Mouse (Mus musculus): ENCODE measurements around the gene Cep170b. TPM values are rescaled to one million over a fixed set of nuclear protein-coding genes. Genes with fewer than 3 reads are reported as not detected.

Cep170b gene
- polyA plus RNA-seq, 1 experiment from 2014 or later = 5.3 TPM

- Histone ChIP-seq H3K36me3 (replicated peaks; ENCODE audit: control insufficient read depth, insufficient read depth, low read depth, low read length) (no peaks in the 10 kb centered on the region), H3K4me1 (ENCODE audit: control insufficient read depth, insufficient read depth, low read length) (peaks cover 4% of the 10 kb centered on the region; the same call in 1 of the 2 replicates), H3K9me3 (replicated peaks; ENCODE audit: control insufficient read depth, low read length) (no peaks in the 10 kb centered on the region), H3K27me3 (ENCODE audit: control insufficient read depth, insufficient read depth, low read length) (no peaks in the 10 kb centered on the region), H3K4me2 (ENCODE audit: low read depth, low read length) (no peak overlapping the region), H3K9ac (replicated peaks; ENCODE audit: low read length) (no peak overlapping the region), H3K4me3 (ENCODE audit: low read depth, low read length) (no peak overlapping the region), H3K27ac (replicated peaks; ENCODE audit: low read depth, low read length) (no peak overlapping the region)
- no peak for DNase-seq (ENCODE audit: low spot score)
- WGBS = 91% methylated on average over 12 of the region's 12 CpGs
- ATAC-seq (replicated peaks; ENCODE audit: insufficient number of reproducible peaks, low FRiP score, low TSS enrichment, low read depth) = no peak
These were observed 30.7 kb downstream of the Cep170b start for GRCm38 (mm10) chr12:112750976-112751375.

- ATAC-seq (replicated peaks; ENCODE audit: insufficient number of reproducible peaks, low FRiP score, low TSS enrichment, low read depth) (no peak), DNase-seq (ENCODE audit: low spot score) (no peak)
- Histone ChIP-seq H3K4me1 (ENCODE audit: control insufficient read depth, insufficient read depth, low read length) (no peaks in the 10 kb centered on the region), H3K36me3 (replicated peaks; ENCODE audit: control insufficient read depth, insufficient read depth, low read depth, low read length) (no peaks in the 10 kb centered on the region), H3K27ac (replicated peaks; ENCODE audit: low read depth, low read length) (no peak overlapping the region), H3K27me3 (ENCODE audit: control insufficient read depth, insufficient read depth, low read length) (no peaks in the 10 kb centered on the region), H3K4me3 (ENCODE audit: low read depth, low read length) (no peak overlapping the region), H3K9me3 (replicated peaks; ENCODE audit: control insufficient read depth, low read length) (no peaks in the 10 kb centered on the region), H3K4me2 (ENCODE audit: low read depth, low read length) (no peak overlapping the region), H3K9ac (replicated peaks; ENCODE audit: low read length) (no peak overlapping the region)
- WGBS = 51% methylated on average over 2 of the region's 2 CpGs
These were observed 32.1 kb downstream of the Cep170b start for GRCm38 (mm10) chr12:112752399-112752798.

GRCm38 (mm10) chr12:112755900-112756299 is 35.6 kb downstream of the Cep170b start:
- Histone ChIP-seq H3K4me3 (ENCODE audit: low read depth, low read length) (no peak overlapping the region), H3K9me3 (replicated peaks; ENCODE audit: control insufficient read depth, low read length) (no peaks in the 10 kb centered on the region), H3K36me3 (replicated peaks; ENCODE audit: control insufficient read depth, insufficient read depth, low read depth, low read length) (no peaks in the 10 kb centered on the region), H3K27me3 (ENCODE audit: control insufficient read depth, insufficient read depth, low read length) (no peaks in the 10 kb centered on the region), H3K4me2 (ENCODE audit: low read depth, low read length) (no peak overlapping the region), H3K27ac (replicated peaks; ENCODE audit: low read depth, low read length) (no peak overlapping the region), H3K4me1 (ENCODE audit: control insufficient read depth, insufficient read depth, low read length) (no peaks in the 10 kb centered on the region), H3K9ac (replicated peaks; ENCODE audit: low read length) (no peak overlapping the region)
- WGBS = 77% methylated on average over 4 of the region's 4 CpGs
- DNase-seq (ENCODE audit: low spot score) = no peak
- ATAC-seq (replicated peaks; ENCODE audit: insufficient number of reproducible peaks, low FRiP score, low TSS enrichment, low read depth) = no peak

GRCm38 (mm10) chr12:112757896-112758295 is 37.6 kb downstream of the Cep170b start:
- H3K9me3 ChIP-seq (replicated peaks; ENCODE audit: control insufficient read depth, low read length) = no peaks in the 10 kb centered on the region
- no peak for ATAC-seq (replicated peaks; ENCODE audit: insufficient number of reproducible peaks, low FRiP score, low TSS enrichment, low read depth)
- H3K9ac ChIP-seq (replicated peaks; ENCODE audit: low read length) = no peak overlapping the region
- H3K27me3 ChIP-seq (ENCODE audit: control insufficient read depth, insufficient read depth, low read length) = no peaks in the 10 kb centered on the region
- H3K4me3 ChIP-seq (ENCODE audit: low read depth, low read length) = no peak overlapping the region
- H3K4me1 ChIP-seq (ENCODE audit: control insufficient read depth, insufficient read depth, low read length) = no peaks in the 10 kb centered on the region
- no peaks in the 10 kb centered on the region for H3K36me3 ChIP-seq (replicated peaks; ENCODE audit: control insufficient read depth, insufficient read depth, low read depth, low read length)
- 89% methylated on average over 5 of the region's 5 CpGs for WGBS
- no peak overlapping the region for H3K27ac ChIP-seq (replicated peaks; ENCODE audit: low read depth, low read length)
- DNase-seq (ENCODE audit: low spot score) = no peak
- H3K4me2 ChIP-seq (ENCODE audit: low read depth, low read length) = no peak overlapping the region

GRCm38 (mm10) chr12:112759471-112759870 is 39.2 kb downstream of the Cep170b start:
- no peaks in the 10 kb centered on the region for H3K9me3 ChIP-seq (replicated peaks; ENCODE audit: control insufficient read depth, low read length)
- ATAC-seq (replicated peaks; ENCODE audit: insufficient number of reproducible peaks, low FRiP score, low TSS enrichment, low read depth) (no peak), DNase-seq (ENCODE audit: low spot score) (no peak)
- H3K4me3 ChIP-seq (ENCODE audit: low read depth, low read length) = no peak overlapping the region
- H3K4me1 ChIP-seq (ENCODE audit: control insufficient read depth, insufficient read depth, low read length) = no peaks in the 10 kb centered on the region
- H3K27me3 ChIP-seq (ENCODE audit: control insufficient read depth, insufficient read depth, low read length) = no peaks in the 10 kb centered on the region
- no peak overlapping the region for H3K4me2 ChIP-seq (ENCODE audit: low read depth, low read length)
- H3K27ac ChIP-seq (replicated peaks; ENCODE audit: low read depth, low read length) = no peak overlapping the region
- WGBS = 94% methylated on average over 3 of the region's 3 CpGs
- H3K36me3 ChIP-seq (replicated peaks; ENCODE audit: control insufficient read depth, insufficient read depth, low read depth, low read length) = no peaks in the 10 kb centered on the region
- H3K9ac ChIP-seq (replicated peaks; ENCODE audit: low read length) = no peak overlapping the region

GRCm38 (mm10) chr12:112760154-112760926 is 40.1 kb downstream of the Cep170b start, which contains the start of gene Pld4:
Pld4 (plus strand) TSS chr12:112760655.
- Histone ChIP-seq H3K4me3 (ENCODE audit: low read depth, low read length) (no peak within 1 kb of the TSS), H3K4me1 (ENCODE audit: control insufficient read depth, insufficient read depth, low read length) (no peaks in the 10 kb centered on the region), H3K9ac (replicated peaks; ENCODE audit: low read length) (no peak within 1 kb of the TSS), H3K27me3 (ENCODE audit: control insufficient read depth, insufficient read depth, low read length) (no peaks in the 10 kb centered on the region), H3K4me2 (ENCODE audit: low read depth, low read length) (no peak within 1 kb of the TSS), H3K36me3 (replicated peaks; ENCODE audit: control insufficient read depth, insufficient read depth, low read depth, low read length) (no peaks in the 10 kb centered on the region), H3K9me3 (replicated peaks; ENCODE audit: control insufficient read depth, low read length) (no peaks in the 10 kb centered on the region), H3K27ac (replicated peaks; ENCODE audit: low read depth, low read length) (no peak within 1 kb of the TSS)
- 42% methylated on average over 4 of the region's 4 CpGs for WGBS
- ATAC-seq (replicated peaks; ENCODE audit: insufficient number of reproducible peaks, low FRiP score, low TSS enrichment, low read depth) (no peak), DNase-seq (ENCODE audit: low spot score) (no peak)

GRCm38 (mm10) chr12:112761411-112761810 is 41.2 kb downstream of the Cep170b start:
- H3K27ac ChIP-seq (replicated peaks; ENCODE audit: low read depth, low read length) = no peak overlapping the region
- 88% methylated on average over 4 of the region's 4 CpGs for WGBS
- no peaks in the 10 kb centered on the region for H3K36me3 ChIP-seq (replicated peaks; ENCODE audit: control insufficient read depth, insufficient read depth, low read depth, low read length)
- DNase-seq (ENCODE audit: low spot score) (no peak), ATAC-seq (replicated peaks; ENCODE audit: insufficient number of reproducible peaks, low FRiP score, low TSS enrichment, low read depth) (no peak)
- H3K9me3 ChIP-seq (replicated peaks; ENCODE audit: control insufficient read depth, low read length) = no peaks in the 10 kb centered on the region
- H3K9ac ChIP-seq (replicated peaks; ENCODE audit: low read length) = no peak overlapping the region
- H3K4me2 ChIP-seq (ENCODE audit: low read depth, low read length) = no peak overlapping the region
- H3K4me3 ChIP-seq (ENCODE audit: low read depth, low read length) = no peak overlapping the region
- H3K27me3 ChIP-seq (ENCODE audit: control insufficient read depth, insufficient read depth, low read length) = no peaks in the 10 kb centered on the region
- H3K4me1 ChIP-seq (ENCODE audit: control insufficient read depth, insufficient read depth, low read length) = no peaks in the 10 kb centered on the region

- no peak overlapping the region for H3K27ac ChIP-seq (replicated peaks; ENCODE audit: low read depth, low read length)
- no peaks in the 10 kb centered on the region for H3K4me1 ChIP-seq (ENCODE audit: control insufficient read depth, insufficient read depth, low read length)
- no peaks in the 10 kb centered on the region for H3K27me3 ChIP-seq (ENCODE audit: control insufficient read depth, insufficient read depth, low read length)
- no peaks in the 10 kb centered on the region for H3K9me3 ChIP-seq (replicated peaks; ENCODE audit: control insufficient read depth, low read length)
- no peak for DNase-seq (ENCODE audit: low spot score)
- no peak for ATAC-seq (replicated peaks; ENCODE audit: insufficient number of reproducible peaks, low FRiP score, low TSS enrichment, low read depth)
- no peak overlapping the region for H3K4me3 ChIP-seq (ENCODE audit: low read depth, low read length)
- 91% methylated on average over 3 of the region's 3 CpGs for WGBS
- no peak overlapping the region for H3K4me2 ChIP-seq (ENCODE audit: low read depth, low read length)
- no peak overlapping the region for H3K9ac ChIP-seq (replicated peaks; ENCODE audit: low read length)
- no peaks in the 10 kb centered on the region for H3K36me3 ChIP-seq (replicated peaks; ENCODE audit: control insufficient read depth, insufficient read depth, low read depth, low read length)
These were observed 41.8 kb downstream of the Cep170b start for GRCm38 (mm10) chr12:112762018-112762417.

Measured in embryonic facial prominence, embryonic 11.5 days (tissue).